ENCODE assay signal across 18 mouse cellular contexts in genomic region chr4:84282651-84283050, GRCm38 (mm10).
DNase-seq lines count a peak whose midpoint lies in the region; ATAC-seq lines count a peak whose summit lies in the region.
"Had no signal": no experiment of that assay in that cellular context is flagged by ENCODE, and none has a peak within 500 bp of the region (broad histone marks: within the 10 kb centered on the region; RNA-seq: fewer than 3 reads in every experiment).

No protein-coding gene starts in this region.

- no peak overlapping the region for H3K27ac ChIP-seq in forebrain, embryonic 14.5 days (ENCODE audit: low read depth, low read length)
- no peak overlapping the region for H3K27ac ChIP-seq in forebrain, embryonic 11.5 days (ENCODE audit: low read depth, low read length)
- H3K27ac ChIP-seq: heart, embryonic 10.5 days; hindbrain, embryonic 12.5 days; hindbrain, postnatal 0 days had no signal

- H3K9ac ChIP-seq in forebrain, embryonic 14.5 days (ENCODE audit: low read length), result no peak overlapping the region
- no peak overlapping the region for H3K9ac ChIP-seq in forebrain, embryonic 11.5 days (ENCODE audit: low read length)
- H3K9ac ChIP-seq: hindbrain, embryonic 12.5 days had no signal

- H3K4me1 ChIP-seq in forebrain, embryonic 14.5 days (ENCODE audit: control insufficient read depth, insufficient read depth, low read length), result no peaks in the 10 kb centered on the region
- H3K4me1 ChIP-seq in forebrain, embryonic 11.5 days (replicated peaks; ENCODE audit: control insufficient read depth, insufficient read depth, low read length), result no peaks in the 10 kb centered on the region

- no peaks in the 10 kb centered on the region for H3K9me3 ChIP-seq in forebrain, embryonic 14.5 days (replicated peaks; ENCODE audit: control insufficient read depth, low read length)
- H3K9me3 ChIP-seq in forebrain, embryonic 11.5 days (ENCODE audit: control insufficient read depth, low read length), result no peaks in the 10 kb centered on the region
- H3K9me3 ChIP-seq: heart, embryonic 10.5 days; hindbrain, embryonic 12.5 days had no signal

- 72% methylated on average over 2 of the region's 2 CpGs for WGBS in forebrain, embryonic 14.5 days
- WGBS in forebrain, embryonic 11.5 days, result 88% methylated on average over 2 of the region's 2 CpGs

- DNase-seq in forebrain, embryonic 14.5 days (ENCODE audit: low spot score), result peak; percentile 59
- no peak for DNase-seq in forebrain, embryonic 11.5 days (ENCODE audit: low spot score)
- DNase-seq in Muller cell, postnatal 12 days (ENCODE audit: inconsistent ontology term), result peak; percentile 66
- peak; percentile 9 for DNase-seq in brain, adult 2 months (ENCODE audit: low read depth, low spot score)
- DNase-seq in telencephalon, adult 2 months (ENCODE audit: low read depth, low spot score), result peak; percentile 2
- DNase-seq in lung, postnatal 25 days (ENCODE audit: low spot score), result no peak
- DNase-seq in gastrocnemius, adult 8-10 months (ENCODE audit: low spot score in 2 of 2), result no peak
- DNase-seq: adrenal gland, postnatal 14 days; cerebellum, adult 2 months; cerebellum, postnatal 10 days; gastrocnemius, postnatal 10 days; heart, adult 18-20 months; heart, postnatal 10 days; heart, postnatal 4 days; kidney, adult 11 months had no signal

- H3K4me2 ChIP-seq in forebrain, embryonic 14.5 days (ENCODE audit: low read length), result no peak overlapping the region
- no peak overlapping the region for H3K4me2 ChIP-seq in forebrain, embryonic 11.5 days (ENCODE audit: low read depth, low read length, severe bottlenecking)
- H3K4me2 ChIP-seq: hindbrain, embryonic 12.5 days had no signal

- H3K27me3 ChIP-seq in forebrain, embryonic 14.5 days (replicated peaks; ENCODE audit: control insufficient read depth, insufficient read depth, low read length), result no peaks in the 10 kb centered on the region
- peaks cover 6% of the 10 kb centered on the region; the same call in 1 of the 2 replicates for H3K27me3 ChIP-seq in forebrain, embryonic 11.5 days (ENCODE audit: control insufficient read depth, insufficient read depth, low read length)

- ATAC-seq in forebrain, embryonic 14.5 days, result no peak
- no peak for ATAC-seq in forebrain, embryonic 11.5 days (replicated peaks; ENCODE audit: low FRiP score)
- ATAC-seq: hindbrain, postnatal 0 days had no signal

- no peak overlapping the region for H3K4me3 ChIP-seq in forebrain, embryonic 14.5 days (ENCODE audit: low read depth, low read length)
- no peak overlapping the region for H3K4me3 ChIP-seq in forebrain, embryonic 11.5 days (ENCODE audit: low read depth, low read length)
- H3K4me3 ChIP-seq: heart, embryonic 10.5 days; hindbrain, embryonic 12.5 days had no signal

- no peaks in the 10 kb centered on the region for H3K36me3 ChIP-seq in forebrain, embryonic 14.5 days (ENCODE audit: control insufficient read depth, insufficient read depth, low read length)
- no peaks in the 10 kb centered on the region for H3K36me3 ChIP-seq in forebrain, embryonic 11.5 days (ENCODE audit: control insufficient read depth, insufficient read depth, low read length)
- H3K36me3 ChIP-seq: heart, embryonic 10.5 days; hindbrain, embryonic 12.5 days had no signal

Comparison
In these comparisons a context has a peak if more than half of its experiments do, and no peak if none do; other contexts are left out.
1. DNase-seq: peak in forebrain, embryonic 14.5 days (single experiment), Muller cell, postnatal 12 days (single experiment), brain, adult 2 months (single experiment) and telencephalon, adult 2 months (single experiment); none in forebrain, embryonic 11.5 days (single experiment), lung, postnatal 25 days (single experiment) and gastrocnemius, adult 8-10 months (0 of 2).